Comparison of ENCODE assay signal across 10 mouse cellular contexts in the genomic region with DNA sequence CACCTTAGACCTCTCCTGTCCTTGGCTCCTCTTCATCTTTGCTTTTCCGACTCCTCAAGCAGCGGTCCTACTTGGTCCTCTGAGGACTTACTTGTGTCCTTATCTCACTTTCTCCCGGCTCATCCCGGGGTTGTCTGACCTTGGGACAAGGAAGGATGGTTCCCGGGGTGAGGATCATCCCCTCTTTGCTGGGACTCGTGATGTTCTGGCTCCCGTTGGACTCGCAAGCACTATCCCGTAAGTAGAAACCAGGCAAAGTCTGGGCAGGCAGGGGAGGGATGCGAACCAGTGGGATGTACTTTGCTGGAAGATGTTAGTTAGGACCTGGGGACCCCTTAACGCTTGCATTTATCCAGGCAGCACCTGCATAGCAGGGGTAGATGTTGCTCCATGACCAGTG. TPM values are rescaled to one million over a fixed set of nuclear protein-coding genes. Genes with fewer than 3 reads are reported as not detected.
A peak's percentile ranks its signal among the peaks of the same experiment; 100 is the strongest.
DNase-seq lines count a peak whose midpoint lies in the region; ATAC-seq lines count a peak whose summit lies in the region.
"Had no signal": no experiment of that assay in that cellular context is flagged by ENCODE, and none has a peak within 500 bp of the region (broad histone marks: within the 10 kb centered on the region; RNA-seq: fewer than 3 reads in every experiment).

No protein-coding gene starts in this region.

- ATAC-seq in kidney, embryonic 16.5 days (ENCODE audit: low FRiP score, low TSS enrichment) = no peak
- ATAC-seq in forebrain, embryonic 11.5 days (replicated peaks; ENCODE audit: low FRiP score) = no peak
- ATAC-seq in intestine, embryonic 15.5 days = no peak
- ATAC-seq in neural tube, embryonic 14.5 days (ENCODE audit: low read depth) = no peak
- no peak for ATAC-seq in inflammation-experienced regulatory T-cells, adult 6 months
- ATAC-seq in granulocyte monocyte progenitor cell, adult 5-6 weeks (replicated peaks; ENCODE audit: poor library complexity, severe bottlenecking) = no peak

- no peak for DNase-seq in kidney, adult 9 months
- DNase-seq in forebrain, embryonic 11.5 days (ENCODE audit: low spot score) = no peak

- H3K27me3 ChIP-seq in kidney, embryonic 16.5 days (ENCODE audit: insufficient read depth, low read length) = peaks cover 63% of the 10 kb centered on the region
- H3K27me3 ChIP-seq in forebrain, embryonic 11.5 days (ENCODE audit: control insufficient read depth, insufficient read depth, low read length) = peaks cover 37% of the 10 kb centered on the region
- peaks cover 54% of the 10 kb centered on the region for H3K27me3 ChIP-seq in intestine, embryonic 15.5 days (replicated peaks)
- H3K27me3 ChIP-seq in neural tube, embryonic 14.5 days (ENCODE audit: control insufficient read depth, insufficient read depth, low read length) = peaks cover 38% of the 10 kb centered on the region

- H3K4me3 ChIP-seq in kidney, embryonic 16.5 days (ENCODE audit: low read length) = peak overlapping the region; percentile 56
- H3K4me3 ChIP-seq in forebrain, embryonic 11.5 days (ENCODE audit: low read depth, low read length) = peak overlapping the region; percentile 45
- peak overlapping the region; percentile 51; the same call in 1 of the 2 replicates for H3K4me3 ChIP-seq in intestine, embryonic 15.5 days (replicated peaks)
- no peak overlapping the region for H3K4me3 ChIP-seq in neural tube, embryonic 14.5 days (ENCODE audit: low read depth, low read length)

- H3K9me3 ChIP-seq in kidney, embryonic 16.5 days (ENCODE audit: low read length) = no peaks in the 10 kb centered on the region
- no peaks in the 10 kb centered on the region for H3K9me3 ChIP-seq in forebrain, embryonic 11.5 days (ENCODE audit: control insufficient read depth, low read length)
- H3K9me3 ChIP-seq in intestine, embryonic 15.5 days = no peaks in the 10 kb centered on the region
- no peaks in the 10 kb centered on the region for H3K9me3 ChIP-seq in neural tube, embryonic 14.5 days (ENCODE audit: control insufficient read depth, low read length)

- 5% methylated on average over 11 of the region's 11 CpGs for WGBS in kidney, embryonic 16.5 days
- 4% methylated on average over 11 of the region's 11 CpGs for WGBS in forebrain, embryonic 11.5 days
- WGBS in intestine, embryonic 15.5 days = 7% methylated on average over 11 of the region's 11 CpGs
- 10% methylated on average over 11 of the region's 11 CpGs for WGBS in neural tube, embryonic 14.5 days

- H3K36me3 ChIP-seq in kidney, embryonic 16.5 days (ENCODE audit: insufficient read depth, low read length) = no peaks in the 10 kb centered on the region
- H3K36me3 ChIP-seq in forebrain, embryonic 11.5 days (ENCODE audit: control insufficient read depth, insufficient read depth, low read length) = no peaks in the 10 kb centered on the region
- H3K36me3 ChIP-seq in intestine, embryonic 15.5 days = no peaks in the 10 kb centered on the region
- no peaks in the 10 kb centered on the region for H3K36me3 ChIP-seq in neural tube, embryonic 14.5 days (ENCODE audit: control insufficient read depth, insufficient read depth, low read length)

- H3K4me2 ChIP-seq in kidney, embryonic 16.5 days (replicated peaks; ENCODE audit: low read depth, low read length) = peak overlapping the region; percentile 92
- peak overlapping the region; percentile 93; the same call in 1 of the 2 replicates for H3K4me2 ChIP-seq in forebrain, embryonic 11.5 days (ENCODE audit: low read depth, low read length, severe bottlenecking)
- H3K4me2 ChIP-seq in intestine, embryonic 15.5 days (replicated peaks) = peak overlapping the region; percentile 97
- H3K4me2 ChIP-seq in neural tube, embryonic 14.5 days (ENCODE audit: low read depth, low read length) = peak overlapping the region; percentile 90

- H3K9ac ChIP-seq in kidney, embryonic 16.5 days (replicated peaks; ENCODE audit: low read length) = no peak overlapping the region
- no peak overlapping the region for H3K9ac ChIP-seq in forebrain, embryonic 11.5 days (ENCODE audit: low read length)
- no peak overlapping the region for H3K9ac ChIP-seq in intestine, embryonic 15.5 days
- no peak overlapping the region for H3K9ac ChIP-seq in neural tube, embryonic 14.5 days (replicated peaks; ENCODE audit: low read depth, low read length)

- no peak overlapping the region for H3K27ac ChIP-seq in kidney, embryonic 16.5 days (ENCODE audit: low read length)
- H3K27ac ChIP-seq in forebrain, embryonic 11.5 days (ENCODE audit: low read depth, low read length) = no peak overlapping the region
- H3K27ac ChIP-seq in intestine, embryonic 15.5 days = no peak overlapping the region
- no peak overlapping the region for H3K27ac ChIP-seq in neural tube, embryonic 14.5 days (ENCODE audit: low read depth, low read length)

- peaks cover 5% of the 10 kb centered on the region; the same call in 1 of the 2 replicates for H3K4me1 ChIP-seq in kidney, embryonic 16.5 days (ENCODE audit: insufficient read depth, low read length)
- 0 out of 2 replicates have a peak, but pooled peaks cover 3% of the 10 kb centered on the region for H3K4me1 ChIP-seq in forebrain, embryonic 11.5 days (replicated peaks; ENCODE audit: control insufficient read depth, insufficient read depth, low read length)
- H3K4me1 ChIP-seq in intestine, embryonic 15.5 days (replicated peaks) = peaks cover 3% of the 10 kb centered on the region; the same call in 1 of the 2 replicates
- no peaks in the 10 kb centered on the region for H3K4me1 ChIP-seq in neural tube, embryonic 14.5 days (ENCODE audit: control insufficient read depth, insufficient read depth, low read length)

RNA-seq across cellular contexts. Expression of a gene that starts 0.4 kb away (rescaled TPM):
- 0.90 and 0.95 TPM in 2 replicates for polyA plus RNA-seq in kidney, embryonic 16.5 days (2015; fragmentation: Nextera tagmentation; extraction: Ambion mirVana)
- polyA plus RNA-seq in forebrain, embryonic 11.5 days (2014; fragmentation: Nextera tagmentation; extraction: Ambion mirVana) = 0.25 and 0.47 TPM in 2 replicates
- polyA plus RNA-seq in intestine, embryonic 15.5 days (2015; fragmentation: Nextera tagmentation; extraction: Ambion mirVana) = 0.69 and 0.72 TPM in 2 replicates
- polyA plus RNA-seq in neural tube, embryonic 14.5 days (2014; fragmentation: Nextera tagmentation; extraction: Ambion mirVana) = 0.54 and 0.72 TPM in 2 replicates
- polyA plus RNA-seq in inflammation-experienced regulatory T-cells, adult 6 months (2017; shearing (Covaris generic)) = not detected
- total RNA-seq in granulocyte monocyte progenitor cell, adult 5-6 weeks (2014; fragmentation: Nextera tagmentation) = not detected in 2 replicates
- not detected in 2 replicates for total RNA-seq in granulocyte monocyte progenitor cell, adult 5-6 weeks (2017)
- total RNA-seq: adrenal gland, postnatal 36 days; liver, adult 2 months; MEL had no signal

RNA-seq across cellular contexts. Expression of a gene that starts 26.2 kb away (rescaled TPM):
- 5.6 and 6.1 TPM in 2 replicates for polyA plus RNA-seq in kidney, embryonic 16.5 days (2015; fragmentation: Nextera tagmentation; extraction: Ambion mirVana)
- 7.8 and 7.9 TPM in 2 replicates for polyA plus RNA-seq in forebrain, embryonic 11.5 days (2014; fragmentation: Nextera tagmentation; extraction: Ambion mirVana)
- polyA plus RNA-seq in intestine, embryonic 15.5 days (2015; fragmentation: Nextera tagmentation; extraction: Ambion mirVana) = 3.5 and 3.9 TPM in 2 replicates
- 6.2 and 7.2 TPM in 2 replicates for polyA plus RNA-seq in neural tube, embryonic 14.5 days (2014; fragmentation: Nextera tagmentation; extraction: Ambion mirVana)
- polyA plus RNA-seq in inflammation-experienced regulatory T-cells, adult 6 months (2017; shearing (Covaris generic)) = 10 to 100 TPM in 1 of 3 experiments, 1 to 10 TPM in 2; 5.3 to 10.6 (median 8.4) TPM
- 15.2 and 18.9 TPM in 2 replicates for total RNA-seq in granulocyte monocyte progenitor cell, adult 5-6 weeks (2014; fragmentation: Nextera tagmentation)
- total RNA-seq in granulocyte monocyte progenitor cell, adult 5-6 weeks (2017) = 15.7 and 17.9 TPM in 2 replicates
